Mouse (Mus musculus): Measurements from ENCODE around the gene Ly6g5b. TPM values are rescaled to one million over a fixed set of nuclear protein-coding genes. Genes with fewer than 3 reads are reported as not detected.

Gene Ly6g5b
- polyA plus RNA-seq, 1 experiment, result 0.03 TPM

GRCm38 (mm10) chr17:35090166-35090932 is 24.9 kb downstream of the Ly6g5b start:
- no peaks in the 10 kb centered on the region for H3K27me3 ChIP-seq (ENCODE audit: control insufficient read depth)
- peaks cover 38% of the 10 kb centered on the region for H3K4me1 ChIP-seq (ENCODE audit: control insufficient read depth)
- TF ChIP-seq TAL1 (IDR thresholded peaks at IDR 0.05; ENCODE audit: low read length) (peak; percentile 61), GATA1 (IDR thresholded peaks at IDR 0.05; ENCODE audit: low read length) (peak; percentile 59)
- H3K36me3 ChIP-seq (ENCODE audit: control insufficient read depth), result peaks cover 52% of the 10 kb centered on the region
- H3K9me3 ChIP-seq (ENCODE audit: control insufficient read depth, low read length), result no peaks in the 10 kb centered on the region
- H3K4me3 ChIP-seq (replicated peaks), result peak overlapping the region; percentile 89

- peaks cover 39% of the 10 kb centered on the region for H3K36me3 ChIP-seq (ENCODE audit: control insufficient read depth)
- TF ChIP-seq GATA1 (IDR thresholded peaks at IDR 0.05; ENCODE audit: low read length) (no peak), TAL1 (IDR thresholded peaks at IDR 0.05; ENCODE audit: low read length) (no peak)
- H3K27me3 ChIP-seq (ENCODE audit: control insufficient read depth), result no peaks in the 10 kb centered on the region
- H3K4me1 ChIP-seq (ENCODE audit: control insufficient read depth), result peaks cover 44% of the 10 kb centered on the region
- peak within 1 kb of the TSS; percentile 89 for H3K4me3 ChIP-seq (replicated peaks)
- no peaks in the 10 kb centered on the region for H3K9me3 ChIP-seq (ENCODE audit: control insufficient read depth, low read length)
Observed at GRCm38 (mm10) chr17:35088825-35089644, 26.2 kb downstream of the Ly6g5b start, which contains the start of gene Abhd16a. Gene Abhd16a (plus strand): TSS chr17:35089263.

- H3K4me1 ChIP-seq (ENCODE audit: control insufficient read depth), result peaks cover 48% of the 10 kb centered on the region
- TF ChIP-seq TAL1 (IDR thresholded peaks at IDR 0.05; ENCODE audit: low read length), result no peak
- no peak for TF ChIP-seq GATA1 (IDR thresholded peaks at IDR 0.05; ENCODE audit: low read length)
- H3K36me3 ChIP-seq (ENCODE audit: control insufficient read depth), result peaks cover 31% of the 10 kb centered on the region
- no peaks in the 10 kb centered on the region for H3K9me3 ChIP-seq (ENCODE audit: control insufficient read depth, low read length)
- no peaks in the 10 kb centered on the region for H3K27me3 ChIP-seq (ENCODE audit: control insufficient read depth)
- no peak overlapping the region for H3K4me3 ChIP-seq (replicated peaks)
Observed at GRCm38 (mm10) chr17:35088151-35088550, 27.1 kb downstream of the Ly6g5b start.

GRCm38 (mm10) chr17:35085208-35085865 is 29.9 kb downstream of the Ly6g5b start, which contains the start of gene Ly6g6f:
Gene Ly6g6f (minus strand): TSS chr17:35085610.
- Histone ChIP-seq H3K27me3 (ENCODE audit: control insufficient read depth) (no peaks in the 10 kb centered on the region), H3K9me3 (ENCODE audit: control insufficient read depth, low read length) (no peaks in the 10 kb centered on the region), H3K4me3 (replicated peaks) (no peak within 1 kb of the TSS), H3K4me1 (ENCODE audit: control insufficient read depth) (peaks cover 38% of the 10 kb centered on the region), H3K36me3 (ENCODE audit: control insufficient read depth) (peaks cover 3% of the 10 kb centered on the region)
- TF ChIP-seq GATA1 (IDR thresholded peaks at IDR 0.05; ENCODE audit: low read length), result no peak
- no peak for TF ChIP-seq TAL1 (IDR thresholded peaks at IDR 0.05; ENCODE audit: low read length)

- Histone ChIP-seq H3K4me1 (ENCODE audit: control insufficient read depth) (peaks cover 42% of the 10 kb centered on the region), H3K36me3 (ENCODE audit: control insufficient read depth) (no peaks in the 10 kb centered on the region), H3K27me3 (ENCODE audit: control insufficient read depth) (no peaks in the 10 kb centered on the region), H3K9me3 (ENCODE audit: control insufficient read depth, low read length) (no peaks in the 10 kb centered on the region), H3K4me3 (replicated peaks) (no peak overlapping the region)
- no peak for TF ChIP-seq TAL1 (IDR thresholded peaks at IDR 0.05; ENCODE audit: low read length)
- TF ChIP-seq GATA1 (IDR thresholded peaks at IDR 0.05; ENCODE audit: low read length), result no peak
Observed at GRCm38 (mm10) chr17:35083929-35084497, 31.2 kb downstream of the Ly6g5b start.

GRCm38 (mm10) chr17:35082841-35083576 is 32.2 kb downstream of the Ly6g5b start:
- H3K27me3 ChIP-seq (ENCODE audit: control insufficient read depth), result peaks cover 5% of the 10 kb centered on the region
- TF ChIP-seq TAL1 (IDR thresholded peaks at IDR 0.05; ENCODE audit: low read length) (no peak), GATA1 (IDR thresholded peaks at IDR 0.05; ENCODE audit: low read length) (no peak)
- peaks cover 47% of the 10 kb centered on the region for H3K4me1 ChIP-seq (ENCODE audit: control insufficient read depth)
- H3K36me3 ChIP-seq (ENCODE audit: control insufficient read depth), result no peaks in the 10 kb centered on the region
- no peak overlapping the region for H3K4me3 ChIP-seq (replicated peaks)
- H3K9me3 ChIP-seq (ENCODE audit: control insufficient read depth, low read length), result no peaks in the 10 kb centered on the region

- Histone ChIP-seq H3K9me3 (ENCODE audit: control insufficient read depth, low read length) (no peaks in the 10 kb centered on the region), H3K4me3 (replicated peaks) (no peak overlapping the region), H3K4me1 (ENCODE audit: control insufficient read depth) (peaks cover 59% of the 10 kb centered on the region), H3K27me3 (ENCODE audit: control insufficient read depth) (peaks cover 24% of the 10 kb centered on the region), H3K36me3 (ENCODE audit: control insufficient read depth) (no peaks in the 10 kb centered on the region)
- TF ChIP-seq GATA1 (IDR thresholded peaks at IDR 0.05; ENCODE audit: low read length) (no peak), TAL1 (IDR thresholded peaks at IDR 0.05; ENCODE audit: low read length) (no peak)
Observed at GRCm38 (mm10) chr17:35080710-35081109, 34.5 kb downstream of the Ly6g5b start.

GRCm38 (mm10) chr17:35080248-35080647 is 35.0 kb downstream of the Ly6g5b start:
- peaks cover 54% of the 10 kb centered on the region for H3K4me1 ChIP-seq (ENCODE audit: control insufficient read depth)
- H3K4me3 ChIP-seq (replicated peaks), result peak overlapping the region; percentile 59
- peaks cover 27% of the 10 kb centered on the region for H3K27me3 ChIP-seq (ENCODE audit: control insufficient read depth)
- peaks cover 2% of the 10 kb centered on the region for H3K9me3 ChIP-seq (ENCODE audit: control insufficient read depth, low read length)
- H3K36me3 ChIP-seq (ENCODE audit: control insufficient read depth), result no peaks in the 10 kb centered on the region
- no peak for TF ChIP-seq TAL1 (IDR thresholded peaks at IDR 0.05; ENCODE audit: low read length)
- no peak for TF ChIP-seq GATA1 (IDR thresholded peaks at IDR 0.05; ENCODE audit: low read length)

All from erythroblast, embryonic 14.5 days (primary cell).